Mouse (Mus musculus) urinary bladder, postnatal 25 days (tissue): ENCODE results near the gene Mark3.

ENCODE experiments used
- DNase-seq: peaks from one replicate; pipeline ENCODE4 v3.0.0; 2022; ENCODE audit warnings: low spot score

Gene Mark3

GRCm38 (mm10) chr12:111698346-111698913, 124.1 kb downstream of the Mark3 start:
- no peak for DNase-seq

GRCm38 (mm10) chr12:111699542-111699941, 125.2 kb downstream of the Mark3 start:
- no peak for DNase-seq

GRCm38 (mm10) chr12:111700920-111701458, 126.7 kb downstream of the Mark3 start:
- DNase-seq: no peak

- DNase-seq: no peak
These were observed 129.0 kb downstream of the Mark3 start for GRCm38 (mm10) chr12:111703301-111703700.

GRCm38 (mm10) chr12:111704609-111705008, 130.3 kb downstream of the Mark3 start:
- peak; percentile 51 for DNase-seq

DNA sequence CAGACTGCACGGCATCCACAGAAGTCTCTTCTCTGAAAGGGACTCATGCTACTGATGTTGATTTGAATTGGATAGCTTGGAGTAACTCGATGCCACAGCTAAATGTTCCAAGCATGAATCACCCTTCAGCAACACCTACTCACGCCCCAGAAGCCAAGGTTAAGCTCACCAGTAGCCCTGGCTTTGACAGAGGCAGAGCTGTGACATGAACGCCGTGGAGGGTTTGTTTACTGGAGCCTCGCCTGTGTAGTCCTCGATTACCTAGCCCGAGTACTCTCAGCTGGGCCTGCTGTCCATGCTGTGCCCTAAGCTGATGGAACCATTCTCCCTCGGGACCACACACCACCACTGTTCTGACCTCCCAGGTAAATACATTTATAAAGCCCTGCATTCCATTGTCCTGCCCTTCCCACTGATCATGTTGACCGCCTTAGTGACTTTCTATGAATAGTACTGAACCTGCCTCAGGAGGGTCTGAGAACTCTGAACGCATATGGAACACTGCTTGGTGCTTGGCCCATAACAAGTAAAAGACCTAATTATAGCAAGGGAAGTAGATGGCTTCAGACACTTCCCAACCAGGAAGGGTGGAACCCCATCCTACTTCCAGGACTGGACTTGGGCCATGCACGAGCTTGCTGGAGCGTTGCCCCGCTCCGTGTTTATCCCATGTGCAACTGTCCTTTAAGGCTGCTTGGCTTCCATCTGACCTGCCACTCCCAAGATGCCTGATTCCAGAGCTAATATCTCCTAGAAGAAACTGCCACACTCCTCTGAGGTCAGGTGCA, 131.1 kb downstream of the Mark3 start:
- peak; percentile 57 for DNase-seq
